ENCODE assay signal across 8 mouse cellular contexts in the genomic region with DNA sequence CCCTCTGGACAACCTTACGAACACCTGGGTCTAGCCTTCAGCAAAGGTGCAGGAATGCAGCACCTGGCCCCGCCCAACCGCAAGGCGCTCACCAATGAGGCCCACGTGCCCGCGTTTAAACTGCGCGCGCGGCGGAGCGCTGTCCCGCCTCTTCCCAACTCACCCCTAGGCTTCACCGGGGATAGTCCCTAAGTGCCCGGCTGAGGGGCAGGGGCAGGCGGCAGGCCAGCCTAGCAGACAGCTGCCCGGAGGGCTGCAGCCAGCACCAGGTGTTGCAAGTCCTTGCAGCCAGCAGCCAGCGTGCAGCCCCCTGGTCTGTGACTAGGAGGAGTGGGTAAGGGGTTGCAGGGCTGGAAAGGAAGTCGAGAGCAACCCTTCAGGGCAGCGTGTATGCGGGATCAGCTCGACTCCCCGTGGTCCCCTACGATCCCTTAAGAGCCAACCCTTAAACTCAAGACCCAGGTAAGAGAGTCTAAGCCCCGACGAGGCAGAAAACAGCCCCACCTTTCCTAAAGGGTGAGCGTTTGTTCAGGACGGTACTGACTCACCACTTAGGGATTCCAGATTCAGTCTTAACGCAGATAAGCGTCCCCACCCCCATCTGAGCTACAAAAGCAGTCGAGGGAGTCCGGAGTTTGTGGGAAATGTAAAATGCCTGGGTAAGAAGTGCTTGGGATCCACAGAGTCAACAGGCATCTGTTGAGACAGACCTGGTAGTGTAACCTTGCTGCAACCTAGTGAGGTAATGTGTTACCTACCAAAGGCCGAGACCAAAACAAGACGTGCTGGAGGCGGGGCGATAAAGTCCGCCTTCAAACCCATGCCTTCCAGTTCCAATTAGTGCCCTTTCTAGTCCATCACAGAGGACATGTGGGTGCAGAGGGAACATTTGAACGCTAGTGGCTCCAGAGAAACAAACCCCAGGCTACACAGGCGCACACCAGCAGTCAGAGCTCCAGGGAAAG.
DNase-seq lines count a peak whose midpoint lies in the region; ATAC-seq lines count a peak whose summit lies in the region.

No protein-coding gene starts in this region.

- peaks cover 91% of the 10 kb centered on the region for H3K27me3 ChIP-seq in megakaryocyte, embryonic 14.5 days (replicated peaks)
- H3K27me3 ChIP-seq in embryonic facial prominence, embryonic 14.5 days (replicated peaks; ENCODE audit: control insufficient read depth, insufficient read depth, low read length), result peaks cover 60% of the 10 kb centered on the region
- peaks cover 37% of the 10 kb centered on the region for H3K27me3 ChIP-seq in hindbrain, embryonic 16.5 days (replicated peaks; ENCODE audit: control insufficient read depth, insufficient read depth, low read length)
- peaks cover 85% of the 10 kb centered on the region for H3K27me3 ChIP-seq in liver, embryonic 12.5 days (replicated peaks)
- H3K27me3 ChIP-seq in neural tube, embryonic 12.5 days (replicated peaks), result peaks cover 67% of the 10 kb centered on the region

- H3K4me3 ChIP-seq in megakaryocyte, embryonic 14.5 days (replicated peaks), result peak overlapping the region; percentile 48
- peak overlapping the region; percentile 39 for H3K4me3 ChIP-seq in embryonic facial prominence, embryonic 14.5 days (ENCODE audit: low read depth, low read length)
- peak overlapping the region; percentile 40 for H3K4me3 ChIP-seq in hindbrain, embryonic 16.5 days (ENCODE audit: low read length)
- peak overlapping the region; percentile 39 for H3K4me3 ChIP-seq in liver, embryonic 12.5 days
- peak overlapping the region; percentile 27; the same call in 1 of the 2 replicates for H3K4me3 ChIP-seq in neural tube, embryonic 12.5 days

- under 1% methylated on average over 39 of the region's 40 CpGs for WGBS in embryonic facial prominence, embryonic 14.5 days
- WGBS in hindbrain, embryonic 16.5 days, result 2% methylated on average over 40 of the region's 40 CpGs
- 3% methylated on average over 40 of the region's 40 CpGs for WGBS in liver, embryonic 12.5 days (ENCODE audit: insufficient replicate concordance)
- WGBS in neural tube, embryonic 12.5 days, result 2% methylated on average over 40 of the region's 40 CpGs

- ATAC-seq in megakaryocyte, adult 5-6 weeks (ENCODE audit: poor library complexity, severe bottlenecking), result no peak
- peak; percentile 64 for ATAC-seq in embryonic facial prominence, embryonic 14.5 days (ENCODE audit: low read depth)
- peak; percentile 46 for ATAC-seq in hindbrain, embryonic 16.5 days
- no peak for ATAC-seq in liver, embryonic 12.5 days
- peak; percentile 50 for ATAC-seq in neural tube, embryonic 12.5 days (ENCODE audit: low FRiP score, low read depth)

- no peaks in the 10 kb centered on the region for H3K36me3 ChIP-seq in megakaryocyte, embryonic 14.5 days (replicated peaks; ENCODE audit: low read length)
- no peaks in the 10 kb centered on the region for H3K36me3 ChIP-seq in embryonic facial prominence, embryonic 14.5 days (ENCODE audit: control insufficient read depth, insufficient read depth, low read length)
- no peaks in the 10 kb centered on the region for H3K36me3 ChIP-seq in hindbrain, embryonic 16.5 days (ENCODE audit: control insufficient read depth, insufficient read depth, low read length)
- no peaks in the 10 kb centered on the region for H3K36me3 ChIP-seq in liver, embryonic 12.5 days
- H3K36me3 ChIP-seq in neural tube, embryonic 12.5 days, result no peaks in the 10 kb centered on the region

- peak overlapping the region; percentile 45; the same call in 1 of the 2 replicates for H3K9ac ChIP-seq in embryonic facial prominence, embryonic 14.5 days (ENCODE audit: low read depth, low read length)
- H3K9ac ChIP-seq in hindbrain, embryonic 16.5 days (ENCODE audit: low read depth, low read length), result peak overlapping the region; percentile 47; the same call in 1 of the 2 replicates
- no peak overlapping the region for H3K9ac ChIP-seq in liver, embryonic 12.5 days
- no peak overlapping the region for H3K9ac ChIP-seq in neural tube, embryonic 12.5 days

- H3K4me1 ChIP-seq in megakaryocyte, embryonic 14.5 days, result peaks cover 27% of the 10 kb centered on the region
- peaks cover 17% of the 10 kb centered on the region for H3K4me1 ChIP-seq in embryonic facial prominence, embryonic 14.5 days (ENCODE audit: control insufficient read depth, insufficient read depth, low read length)
- H3K4me1 ChIP-seq in hindbrain, embryonic 16.5 days (ENCODE audit: control insufficient read depth, insufficient read depth, low read depth, low read length), result peaks cover 17% of the 10 kb centered on the region
- peaks cover 25% of the 10 kb centered on the region for H3K4me1 ChIP-seq in liver, embryonic 12.5 days
- peaks cover 16% of the 10 kb centered on the region for H3K4me1 ChIP-seq in neural tube, embryonic 12.5 days

- H3K9me3 ChIP-seq in megakaryocyte, embryonic 14.5 days, result no peaks in the 10 kb centered on the region; the same call in 1 of the 2 replicates
- no peaks in the 10 kb centered on the region for H3K9me3 ChIP-seq in embryonic facial prominence, embryonic 14.5 days (ENCODE audit: control insufficient read depth, low read length)
- no peaks in the 10 kb centered on the region for H3K9me3 ChIP-seq in hindbrain, embryonic 16.5 days (ENCODE audit: control insufficient read depth, low read length)
- H3K9me3 ChIP-seq in liver, embryonic 12.5 days (replicated peaks), result no peaks in the 10 kb centered on the region
- H3K9me3 ChIP-seq in neural tube, embryonic 12.5 days, result no peaks in the 10 kb centered on the region

- peak; percentile 42 for DNase-seq in embryonic facial prominence, embryonic 14.5 days (ENCODE audit: low spot score)
- no peak for DNase-seq in layer of hippocampus, postnatal 25 days (ENCODE audit: extremely low spot score in 1 of 2, low spot score in 1 of 2)
- DNase-seq in gastrocnemius, postnatal 25 days, result no peak

- H3K27ac ChIP-seq in embryonic facial prominence, embryonic 14.5 days (replicated peaks; ENCODE audit: low read depth, low read length), result no peak overlapping the region
- H3K27ac ChIP-seq in hindbrain, embryonic 16.5 days (ENCODE audit: low read depth, low read length), result no peak overlapping the region
- H3K27ac ChIP-seq in liver, embryonic 12.5 days, result no peak overlapping the region
- no peak overlapping the region for H3K27ac ChIP-seq in neural tube, embryonic 12.5 days

- peak overlapping the region; percentile 73 for H3K4me2 ChIP-seq in embryonic facial prominence, embryonic 14.5 days (ENCODE audit: low read depth, low read length)
- H3K4me2 ChIP-seq in hindbrain, embryonic 16.5 days (ENCODE audit: low read length), result peak overlapping the region; percentile 67
- H3K4me2 ChIP-seq in liver, embryonic 12.5 days, result peak overlapping the region; percentile 62
- peak overlapping the region; percentile 60 for H3K4me2 ChIP-seq in neural tube, embryonic 12.5 days (replicated peaks)

Comparison
In these comparisons a context has a peak if more than half of its experiments do, and no peak if none do; other contexts are left out.
1. ATAC-seq: peak in embryonic facial prominence, embryonic 14.5 days (single experiment), hindbrain, embryonic 16.5 days (single experiment) and neural tube, embryonic 12.5 days (single experiment); none in megakaryocyte, adult 5-6 weeks (single experiment) and liver, embryonic 12.5 days (single experiment).
2. H3K9ac ChIP-seq: peak in embryonic facial prominence, embryonic 14.5 days (single experiment) and hindbrain, embryonic 16.5 days (single experiment); none in liver, embryonic 12.5 days (single experiment) and neural tube, embryonic 12.5 days (single experiment).
3. Peak in every context shown above with its lines, with median percentiles within 50 percentile points of each other: H3K4me3 ChIP-seq and H3K4me2 ChIP-seq.